9 mouse cellular contexts compared by ENCODE assay signal in genomic region chr5:118635476-118636187, GRCm38 (mm10).
DNase-seq lines count a peak whose midpoint lies in the region; ATAC-seq and TF ChIP-seq lines count a peak whose summit lies in the region.
"Had no signal": no experiment of that assay in that cellular context is flagged by ENCODE, and none has a peak within 500 bp of the region (broad histone marks: within the 10 kb centered on the region; RNA-seq: fewer than 3 reads in every experiment).

No protein-coding gene starts in this region.

- no peak for TF ChIP-seq EP300 in heart, adult 2 months (IDR thresholded peaks at IDR 0.05; ENCODE audit: insufficient read depth, low read depth, low read length)

- peak overlapping the region; percentile 63 for H3K9ac ChIP-seq in heart, embryonic 13.5 days
- H3K9ac ChIP-seq in heart, adult 2 months (ENCODE audit: low read depth, low read length): no peak overlapping the region

- H3K27ac ChIP-seq in heart, embryonic 13.5 days (replicated peaks): peak overlapping the region; percentile 69
- no peak overlapping the region; the same call in 1 of the 2 replicates for H3K27ac ChIP-seq in heart, adult 2 months
- H3K27ac ChIP-seq in forebrain, embryonic 10.5 days: peak overlapping the region; percentile 72
- peak overlapping the region; percentile 75; the same call in 1 of the 2 replicates for H3K27ac ChIP-seq in macrophage

- H3K4me2 ChIP-seq in heart, embryonic 13.5 days: peak overlapping the region; percentile 27

- no peak for ATAC-seq in heart, embryonic 13.5 days (ENCODE audit: extremely low read depth, insufficient number of reproducible peaks, low FRiP score, low TSS enrichment)
- ATAC-seq in CD4-positive, CD25-positive, alpha-beta regulatory T cell, adult 4 months: no peak

- H3K4me3 ChIP-seq in heart, embryonic 13.5 days: no peak overlapping the region
- H3K4me3 ChIP-seq in heart, adult 2 months: no peak overlapping the region
- peak overlapping the region; percentile 13; the same call in 1 of the 2 replicates for H3K4me3 ChIP-seq in forebrain, embryonic 10.5 days
- no peak overlapping the region for H3K4me3 ChIP-seq in macrophage (ENCODE audit: inconsistent target)

- no peaks in the 10 kb centered on the region for H3K36me3 ChIP-seq in heart, embryonic 13.5 days
- H3K36me3 ChIP-seq in heart, adult 2 months (ENCODE audit: control insufficient read depth, insufficient read depth, low read length): no peaks in the 10 kb centered on the region
- H3K36me3 ChIP-seq in forebrain, embryonic 10.5 days (replicated peaks): no peaks in the 10 kb centered on the region
- H3K36me3 ChIP-seq in macrophage (ENCODE audit: inconsistent target): no peaks in the 10 kb centered on the region

- H3K79me2 ChIP-seq in heart, adult 2 months (replicated peaks; ENCODE audit: control insufficient read depth, insufficient read depth, low read length): peaks cover 7% of the 10 kb centered on the region; the same call in 1 of the 2 replicates
- H3K79me2 ChIP-seq in macrophage (ENCODE audit: inconsistent target): peaks cover 97% of the 10 kb centered on the region

- TF ChIP-seq CTCF in heart, adult 2 months (IDR thresholded peaks at IDR 0.05): no peak

- peaks cover 72% of the 10 kb centered on the region for H3K4me1 ChIP-seq in heart, embryonic 13.5 days
- peaks cover 31% of the 10 kb centered on the region for H3K4me1 ChIP-seq in heart, adult 2 months (ENCODE audit: control insufficient read depth, insufficient read depth, low read length)
- H3K4me1 ChIP-seq in forebrain, embryonic 10.5 days: peaks cover 44% of the 10 kb centered on the region

- no peak for TF ChIP-seq POLR2A in heart, adult 2 months (IDR thresholded peaks at IDR 0.05; ENCODE audit: insufficient read depth, low read depth, low read length)

- intact Hi-C loops in heart, adult 2 months (cut with DNase I): loop anchor here (5.0 kb wide), 1 partner anchor 33 kb away; no protein-coding TSS in a partner anchor

- H3K27me3 ChIP-seq in heart, embryonic 13.5 days (replicated peaks): no peaks in the 10 kb centered on the region
- no peaks in the 10 kb centered on the region for H3K27me3 ChIP-seq in heart, adult 2 months (ENCODE audit: control insufficient read depth, insufficient read depth, low read length)
- H3K27me3 ChIP-seq in forebrain, embryonic 10.5 days (ENCODE audit: poor library complexity, severe bottlenecking): no peaks in the 10 kb centered on the region
- H3K27me3 ChIP-seq: CH12.LX had no signal

- no peaks in the 10 kb centered on the region for H3K9me3 ChIP-seq in heart, embryonic 13.5 days
- no peaks in the 10 kb centered on the region for H3K9me3 ChIP-seq in forebrain, embryonic 10.5 days

- no peak for DNase-seq in heart, adult 2 months
- peak; percentile 47 for DNase-seq in R1 (ENCODE audit: low read depth, low spot score)
- peak; percentile 26 for DNase-seq in forebrain, embryonic 10.5 days (ENCODE audit: extremely low spot score, low spot score)
- no peak for DNase-seq in layer of hippocampus, postnatal 14 days (ENCODE audit: low spot score in 2 of 2)
- no peak for DNase-seq in left cerebral cortex, adult 18-20 months (ENCODE audit: low spot score in 2 of 2)

- 24% methylated on average over 11 of the region's 11 CpGs for WGBS in heart, embryonic 13.5 days
- 18% methylated on average over 11 of the region's 11 CpGs for WGBS in heart, adult 2 months
- WGBS in forebrain, embryonic 10.5 days: 7% methylated on average over 11 of the region's 11 CpGs
- WGBS in macrophage (ENCODE audit: missing documents): 65% methylated on average over 11 of the region's 11 CpGs

Comparison
In these comparisons a context has a peak if more than half of its experiments do, and no peak if none do; other contexts are left out.
1. DNase-seq: peak in R1 (single experiment) and forebrain, embryonic 10.5 days (single experiment); none in heart, adult 2 months (0 of 2), layer of hippocampus, postnatal 14 days (0 of 2) and left cerebral cortex, adult 18-20 months (0 of 2).